Mouse (Mus musculus): ENCODE results near the gene Ivl.

GRCm38 (mm10) chr3:92568752-92569151 is 4.8 kb downstream of the Ivl start:
- TF ChIP-seq CTCF (IDR thresholded peaks at IDR 0.05; ENCODE audit: low read depth), result no peak
- no peak for TF ChIP-seq EP300 (optimal IDR thresholded peaks at IDR 0.05)
